Mouse (Mus musculus) heart, adult 2 months (tissue): Measurements from ENCODE around the gene Fbxw7. TPM values are rescaled to one million over a fixed set of nuclear protein-coding genes. Genes with fewer than 3 reads are reported as not detected.

Experiments
- DNase-seq, 2 experiments: peaks; one replicate each; pipeline ENCODE4 v3.0.0; 2021
- H3K27ac ChIP-seq: fragments of 200-600 bp; 2 replicates; pipeline ENCODE4 v1.8.1; 2022
- H3K27me3 ChIP-seq: fragments of 200-500 bp; 2 replicates; pipeline ENCODE4 v1.6.1; 2012; ENCODE audit warnings: mild to moderate bottlenecking, low read length, inconsistent platforms, mixed read lengths; ENCODE audit not compliant: control insufficient read depth, insufficient read depth
- H3K36me3 ChIP-seq: fragments of 200-500 bp; 2 replicates; pipeline ENCODE4 v1.6.1; 2012; ENCODE audit warnings: low read length, inconsistent platforms; ENCODE audit not compliant: control insufficient read depth, insufficient read depth
- H3K4me1 ChIP-seq: fragments of 200-500 bp; 2 replicates; pipeline ENCODE4 v1.6.1; 2011; ENCODE audit warnings: low read length; ENCODE audit not compliant: control insufficient read depth, insufficient read depth
- H3K4me3 ChIP-seq: fragments of 200-600 bp; 2 replicates; pipeline ENCODE4 v1.8.1; 2022
- H3K79me2 ChIP-seq: fragments of 200-500 bp; replicated peaks from 2 replicates; pipeline ENCODE4 v1.6.1; 2012; ENCODE audit warnings: mild to moderate bottlenecking, inconsistent platforms, low read length, moderate library complexity, mixed read lengths; ENCODE audit not compliant: control insufficient read depth, insufficient read depth
- H3K9ac ChIP-seq: fragments of 200-500 bp; 2 replicates; pipeline ENCODE4 v1.6.1; 2012; ENCODE audit warnings: low read depth, mild to moderate bottlenecking, control low read depth, inconsistent platforms, low read length, mixed read lengths
- CTCF ChIP-seq: fragments of 200-600 bp; IDR thresholded peaks from 2 replicates; pipeline ENCODE4 v1.8.1; 2022; ENCODE audit warnings: antibody characterized with exemption, mild to moderate bottlenecking, moderate library complexity
- EP300 ChIP-seq: fragments of 200-500 bp; IDR thresholded peaks from 2 replicates; pipeline ENCODE4 v1.6.1; 2011; ENCODE audit warnings: low read depth, low read length, control low read depth; ENCODE audit not compliant: insufficient read depth
- POLR2A ChIP-seq: fragments of 200-500 bp; IDR thresholded peaks from 2 replicates; pipeline ENCODE4 v1.6.1; 2011; ENCODE audit warnings: mild to moderate bottlenecking, low read depth, low read length, control low read depth; ENCODE audit not compliant: insufficient read depth
- WGBS: fragments of 180-500 bp; shearing (Covaris S2); methylation state at CpG from one replicate; pipeline ENCODE4 v1.1.7; 2018; 5-methylcytosine and 5-hydroxymethylcytosine counted together
- intact Hi-C: fragments of 180-260 bp; cut with DNase I; formaldehyde crosslinking; loops from one replicate; pipeline ENCODE4 v1.15.1; 2025
- long read RNA-seq: library from polyadenylated mRNA; stranded (forward); transcript quantifications from one replicate; pipeline ENCODE4 v2.0.0, GENCODE M21; 2021
- polyA plus RNA-seq: library from polyadenylated mRNA; depleted of rRNA; stranded (reverse); fragments of >200 nt; gene quantifications from 2 replicates; pipeline ENCODE4 v1.2.3, GENCODE M21; 2012; rRNA removed
- total RNA-seq, 2 experiments: library from RNA; stranded (reverse); gene quantifications; 2 replicates each; pipeline ENCODE4 v1.2.3; 2021

Gene Fbxw7
- total RNA-seq (10 to 100 TPM; 42.8 to 44.9 TPM), polyA plus RNA-seq (14.3 and 34.5 TPM in 2 replicates)
- long read RNA-seq, transcript Fbxw7-202 (11 exons, 3,599 nt), result major isoform, 25 of 36 reads
- long read RNA-seq, partial matches to known transcripts, result 8 of 36 reads
- long read RNA-seq, other reads (novel, unspliced or antisense), result 3 of 36 reads

- Histone ChIP-seq H3K79me2 (peaks cover 8% of the 10 kb centered on the region; the same call in 1 of the 2 replicates), H3K9ac (peak within 1 kb of the TSS; percentile 83), H3K36me3 (peaks cover 2% of the 10 kb centered on the region; the same call in 1 of the 2 replicates), H3K4me3 (peak within 1 kb of the TSS; percentile 98), H3K27ac (peak within 1 kb of the TSS; percentile 89), H3K4me1 (no peaks in the 10 kb centered on the region; the same call in 1 of the 2 replicates), H3K27me3 (no peaks in the 10 kb centered on the region)
- intact Hi-C loops, result loop anchor here (5.0 kb wide), 2 partner anchors 32 to 72 kb away; no protein-coding TSS in a partner anchor
- TF ChIP-seq CTCF (no peak), EP300 (no peak), POLR2A (no peak)
- under 1% methylated on average over 61 of the region's 76 CpGs for WGBS
- DNase-seq, result no peak
Measured at GRCm38 (mm10) chr3:84814762-84815381, at the start of gene Fbxw7. Fbxw7 (plus strand) TSS chr3:84815268.

GRCm38 (mm10) chr3:84768940-84769339 is 46.1 kb upstream of the Fbxw7 start:
- no peaks in the 10 kb centered on the region for H3K79me2 ChIP-seq
- H3K27me3 ChIP-seq, result no peaks in the 10 kb centered on the region
- no peaks in the 10 kb centered on the region for H3K4me1 ChIP-seq
- intact Hi-C loops, result no loop called here
- DNase-seq, result no peak
- 92% methylated on average over 4 of the region's 4 CpGs for WGBS
- H3K36me3 ChIP-seq, result no peaks in the 10 kb centered on the region
- H3K4me3 ChIP-seq, result no peak overlapping the region
- no peak overlapping the region for H3K9ac ChIP-seq
- TF ChIP-seq CTCF, result no peak
- TF ChIP-seq POLR2A, result no peak
- no peak for TF ChIP-seq EP300
- H3K27ac ChIP-seq, result no peak overlapping the region

GRCm38 (mm10) chr3:84769411-84769810 is 45.7 kb upstream of the Fbxw7 start:
- intact Hi-C loops, result no loop called here
- WGBS, result 49% methylated on average over 6 of the region's 6 CpGs
- no peaks in the 10 kb centered on the region for H3K79me2 ChIP-seq
- no peak overlapping the region for H3K9ac ChIP-seq
- no peak overlapping the region for H3K27ac ChIP-seq
- no peak for DNase-seq
- H3K4me3 ChIP-seq, result no peak overlapping the region
- no peaks in the 10 kb centered on the region for H3K36me3 ChIP-seq
- H3K4me1 ChIP-seq, result no peaks in the 10 kb centered on the region
- TF ChIP-seq CTCF, result no peak
- no peaks in the 10 kb centered on the region for H3K27me3 ChIP-seq

GRCm38 (mm10) chr3:84770518-84770917 is 44.5 kb upstream of the Fbxw7 start:
- no peaks in the 10 kb centered on the region for H3K36me3 ChIP-seq
- TF ChIP-seq POLR2A (no peak), EP300 (no peak), CTCF (no peak)
- no peak for DNase-seq
- no peaks in the 10 kb centered on the region for H3K27me3 ChIP-seq
- intact Hi-C loops, result no loop called here
- H3K4me3 ChIP-seq, result no peak overlapping the region
- no peak overlapping the region for H3K27ac ChIP-seq
- H3K4me1 ChIP-seq, result no peaks in the 10 kb centered on the region
- 89% methylated on average over 6 of the region's 6 CpGs for WGBS
- H3K79me2 ChIP-seq, result no peaks in the 10 kb centered on the region
- no peak overlapping the region for H3K9ac ChIP-seq

GRCm38 (mm10) chr3:84771980-84772379 is 43.1 kb upstream of the Fbxw7 start:
- intact Hi-C loops, result no loop called here
- H3K27ac ChIP-seq, result no peak overlapping the region
- no peaks in the 10 kb centered on the region for H3K4me1 ChIP-seq
- H3K79me2 ChIP-seq, result no peaks in the 10 kb centered on the region
- peak in 1 of 2 experiments; percentile 5 for DNase-seq
- TF ChIP-seq CTCF (no peak), EP300 (no peak), POLR2A (no peak)
- no peak overlapping the region for H3K9ac ChIP-seq
- no peak overlapping the region for H3K4me3 ChIP-seq
- no peaks in the 10 kb centered on the region for H3K27me3 ChIP-seq
- H3K36me3 ChIP-seq, result no peaks in the 10 kb centered on the region
- WGBS, result 21% methylated on average over 2 of the region's 2 CpGs

- TF ChIP-seq POLR2A (no peak), EP300 (no peak), CTCF (no peak)
- Histone ChIP-seq H3K36me3 (no peaks in the 10 kb centered on the region), H3K27ac (no peak overlapping the region), H3K9ac (no peak overlapping the region), H3K4me3 (no peak overlapping the region), H3K79me2 (no peaks in the 10 kb centered on the region), H3K4me1 (no peaks in the 10 kb centered on the region), H3K27me3 (no peaks in the 10 kb centered on the region)
- no peak for DNase-seq
- intact Hi-C loops, result no loop called here
- 59% methylated on average over 8 of the region's 8 CpGs for WGBS
Measured at GRCm38 (mm10) chr3:84774246-84775066, 40.6 kb upstream of the Fbxw7 start.
